Mouse (Mus musculus) cerebellum, adult 2 months (tissue): ENCODE data around the gene Tex48.

ENCODE experiments used
- CTCF ChIP-seq: fragments of 200-500 bp; IDR thresholded peaks from 2 replicates; pipeline ENCODE4 v1.5.1; 2011; ENCODE audit warnings: low read depth, mild to moderate bottlenecking, control low read depth, low read length, moderate library complexity, borderline replicate concordance; ENCODE audit not compliant: insufficient read depth
- POLR2A ChIP-seq: fragments of 200-500 bp; IDR thresholded peaks from 2 replicates; pipeline ENCODE4 v1.6.1; 2011; ENCODE audit warnings: low read length, control low read depth, borderline replicate concordance; ENCODE audit not compliant: insufficient read depth

DNA sequence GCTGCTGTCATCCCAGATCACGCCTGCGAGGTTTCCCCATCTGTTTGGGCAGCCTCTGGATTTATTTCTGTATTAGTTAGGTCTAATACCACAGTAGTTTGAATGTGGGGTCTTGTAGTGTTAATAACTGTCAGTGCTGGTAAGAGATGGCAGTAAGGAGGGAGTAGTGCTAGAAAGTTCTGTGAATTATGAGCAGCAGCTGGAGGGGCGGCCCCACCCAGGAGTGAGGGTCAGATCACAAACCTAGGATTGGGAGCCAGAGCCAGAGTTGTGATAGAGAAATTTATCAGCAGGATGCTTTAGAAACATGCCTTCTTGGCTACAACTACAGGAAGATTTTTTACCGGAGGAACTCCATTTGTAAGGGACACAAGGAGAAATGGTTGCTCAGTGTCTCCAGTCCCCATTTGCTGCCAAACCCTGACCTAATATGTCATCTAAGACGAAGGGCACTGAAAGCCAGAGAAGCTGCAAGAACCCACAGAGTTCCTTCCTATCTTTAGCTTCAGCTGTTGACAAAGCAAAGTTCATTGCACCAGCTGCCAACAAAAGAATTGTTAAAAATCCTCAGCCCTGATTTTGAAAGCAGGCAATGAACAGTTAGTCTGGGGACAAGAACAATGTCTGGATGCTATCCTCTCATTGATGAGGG lies 27.6 kb downstream of the Tex48 start:
- TF ChIP-seq POLR2A (no peak), CTCF (no peak)
